Mouse (Mus musculus): Measurements from ENCODE around the gene Apc2. TPM values are rescaled to one million over a fixed set of nuclear protein-coding genes. Genes with fewer than 3 reads are reported as not detected.
"Not testable (repeated sequence)": the region's sequence is repeated elsewhere in the genome, so short reads cannot be mapped to it uniquely, and the experiment has no call there.

Apc2 gene
- total RNA-seq (2021) = 100 to 1,000 TPM; 131 to 139 TPM
- long read RNA-seq, experiment 1, full-length matches to known transcripts = 2 of 42 reads
- long read RNA-seq, experiment 1, partial matches to known transcripts = 1 of 42 reads
- long read RNA-seq, experiment 1, other reads (novel, unspliced or antisense) = 39 of 42 reads
- long read RNA-seq, experiment 2, partial matches to known transcripts = 0 of 36 reads
- long read RNA-seq, experiment 2, other reads (novel, unspliced or antisense) = 36 of 36 reads

DNA sequence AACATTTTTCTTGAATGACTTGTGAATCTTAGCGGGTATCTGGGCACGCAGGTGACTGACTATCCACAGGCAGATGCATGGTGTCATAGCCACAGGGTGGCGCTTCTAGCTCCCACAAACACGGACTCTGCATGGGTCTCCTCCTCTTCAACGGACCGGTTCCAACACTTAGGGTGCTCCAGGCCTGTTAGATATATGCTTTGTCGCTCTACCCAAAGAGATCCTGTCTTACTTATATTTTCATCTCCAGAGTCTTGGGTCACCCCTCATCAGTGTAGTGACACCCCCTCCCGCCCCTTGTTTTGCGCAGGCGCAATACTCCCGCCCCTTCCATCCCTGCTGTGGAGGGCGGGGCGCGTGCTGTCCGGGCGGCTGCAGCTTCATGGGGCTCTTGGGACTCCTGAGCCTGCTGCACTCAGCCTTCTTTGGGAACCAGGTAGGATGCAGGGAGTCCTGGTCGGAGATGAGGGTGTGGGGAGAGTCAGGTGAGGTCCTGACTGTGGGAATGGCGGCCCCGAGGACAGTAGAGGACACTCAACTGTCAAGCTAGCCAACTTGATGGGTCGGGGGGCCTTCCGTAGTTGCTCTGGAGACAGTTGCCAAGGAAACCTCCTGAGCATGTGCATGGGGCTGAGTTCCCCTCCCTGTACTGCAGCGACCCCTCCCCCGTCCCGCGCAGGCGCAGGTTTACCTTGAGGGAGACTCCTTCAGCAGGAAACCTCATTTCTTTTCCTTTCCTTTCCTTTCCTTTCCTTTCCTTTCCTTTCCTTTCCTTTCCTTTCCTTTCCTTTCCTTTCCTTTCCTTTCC, at the start of gene Apc2:
TSS of gene Apc2 (plus strand) at position 360 of the 808 bp plus-strand sequence.
- intact Hi-C loops (cut with DNase I) = no loop called here
- peak; percentile 74 to 83 for DNase-seq (ENCODE audit: low spot score in 2 of 2)

DNA sequence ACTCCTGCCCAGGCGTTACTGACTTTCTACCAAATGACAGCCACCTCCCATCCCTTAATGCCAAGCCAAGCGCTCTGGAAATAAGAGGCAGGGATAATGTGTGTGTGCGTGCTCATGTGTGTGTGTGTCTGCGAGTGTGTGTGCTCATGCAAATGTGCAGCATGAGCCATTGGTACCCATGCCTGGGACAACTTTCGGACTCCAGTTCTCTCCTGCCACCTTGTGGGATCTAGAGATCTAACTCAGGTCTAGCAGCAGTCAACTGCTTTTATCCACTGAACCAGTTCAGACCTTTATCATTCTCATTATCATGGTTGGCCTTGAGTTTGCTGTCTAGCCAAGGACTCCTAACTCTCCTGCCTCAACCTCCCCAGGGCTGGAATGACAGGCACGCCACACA, 47.9 kb upstream of the Apc2 start:
- peak; percentile 54 to 68 for DNase-seq (ENCODE audit: low spot score in 2 of 2)
- intact Hi-C loops (cut with DNase I) = loop anchor here (5.0 kb wide), 1 partner anchor 51 kb away; no protein-coding TSS in a partner anchor

DNA sequence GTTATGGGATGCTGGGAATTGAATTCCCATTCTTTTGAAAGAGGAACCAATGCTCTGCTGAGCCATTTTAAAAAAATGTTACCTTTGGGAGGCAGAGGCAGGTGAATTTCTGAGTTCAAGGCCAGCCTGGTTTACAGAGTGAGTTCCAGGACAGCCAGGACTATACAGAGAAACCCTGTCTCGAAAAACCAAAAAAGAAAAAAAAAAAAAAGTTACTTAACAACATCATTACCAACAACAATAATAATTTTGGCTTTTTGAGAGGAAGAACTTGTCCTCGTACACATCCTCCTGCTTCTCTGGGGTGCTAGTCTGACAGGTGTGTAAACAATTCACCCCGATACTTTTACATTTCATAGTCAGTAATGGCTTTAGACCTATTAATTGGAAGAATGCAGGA, 47.3 kb upstream of the Apc2 start:
- intact Hi-C loops (cut with DNase I) = loop anchor here (5.0 kb wide), 1 partner anchor 51 kb away; no protein-coding TSS in a partner anchor
- DNase-seq (ENCODE audit: low spot score in 2 of 2) = not testable (repeated sequence)

DNA sequence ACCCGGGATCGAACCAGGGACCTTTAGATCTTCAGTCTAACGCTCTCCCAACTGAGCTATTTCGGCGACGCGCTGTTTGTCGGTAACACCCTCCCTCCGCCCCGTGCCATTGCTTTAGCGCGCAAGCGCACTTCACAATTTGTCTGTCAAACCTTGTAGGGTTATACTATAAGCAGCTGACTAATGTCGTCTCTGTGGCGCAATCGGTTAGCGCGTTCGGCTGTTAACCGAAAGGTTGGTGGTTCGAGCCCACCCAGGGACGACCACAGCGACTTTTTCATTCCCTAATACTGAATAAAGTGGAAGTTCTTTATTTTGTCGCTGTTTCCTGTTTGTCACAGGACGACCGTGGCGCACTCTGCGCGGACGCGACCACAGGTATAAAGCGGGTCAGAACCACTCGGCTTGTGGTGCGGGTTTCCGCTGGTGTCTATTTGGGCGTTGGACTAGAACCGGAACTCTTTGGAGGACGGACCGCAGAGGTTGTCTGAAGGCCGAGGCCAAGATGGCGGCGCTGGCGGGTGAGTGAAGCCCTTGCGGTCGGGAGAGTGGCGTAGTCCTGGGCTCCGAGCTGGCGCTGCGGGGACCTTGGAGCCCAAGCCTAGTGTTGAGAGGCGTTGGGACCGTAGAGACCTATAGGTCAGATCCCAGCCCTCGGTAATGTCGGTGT, 46.7 kb upstream of the Apc2 start, which contains the start of gene Ndufs7:
TSS of gene Ndufs7 (plus strand) at position 151 of the 670 bp plus-strand sequence.
- DNase-seq (ENCODE audit: low spot score in 2 of 2) = peak; percentile 97 to 98
- intact Hi-C loops (cut with DNase I) = loop anchor here (5.0 kb wide), 1 partner anchor 52 kb away; no protein-coding TSS in a partner anchor

DNA sequence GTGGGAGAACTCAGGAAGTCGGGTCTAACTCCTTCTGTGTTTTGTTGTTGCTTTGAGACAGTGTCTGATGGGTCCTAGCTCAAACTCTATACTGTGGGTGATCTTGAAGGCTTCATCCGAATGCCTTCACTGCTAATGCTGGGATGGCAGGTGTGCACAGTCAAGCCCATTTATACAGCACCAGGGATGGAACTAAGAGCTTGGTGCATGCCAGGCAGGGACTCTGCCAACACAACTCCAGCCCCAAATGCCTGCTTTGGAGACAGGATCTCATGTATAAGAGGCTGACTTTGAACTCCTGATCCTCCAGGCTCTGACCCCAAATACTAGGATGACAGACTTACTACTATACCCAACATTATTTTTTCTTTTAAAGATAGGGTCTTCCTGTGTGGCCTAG, 45.7 kb upstream of the Apc2 start:
- intact Hi-C loops (cut with DNase I) = no loop called here
- no peak for DNase-seq (ENCODE audit: low spot score in 2 of 2)

DNA sequence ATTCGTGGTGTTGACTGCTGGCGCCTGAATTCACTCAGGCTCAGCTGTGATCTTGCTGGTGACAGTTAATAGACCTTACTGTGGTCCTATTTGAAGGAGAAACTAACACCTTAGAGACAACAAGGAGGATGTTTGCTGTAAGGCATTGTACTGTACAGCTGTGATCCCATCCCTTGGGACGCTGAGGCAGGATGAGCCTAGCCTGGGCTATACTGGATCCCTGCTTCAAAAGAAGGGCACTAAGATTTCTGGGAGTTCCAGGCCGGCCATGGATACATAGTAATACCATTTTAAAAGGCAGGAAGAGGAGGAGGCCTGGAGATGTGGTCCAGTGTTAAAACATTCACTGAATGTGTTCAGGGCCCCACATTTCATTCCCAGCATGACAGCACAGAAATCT, 45.2 kb upstream of the Apc2 start:
- intact Hi-C loops (cut with DNase I) = no loop called here
- no peak for DNase-seq (ENCODE audit: low spot score in 2 of 2)

DNA sequence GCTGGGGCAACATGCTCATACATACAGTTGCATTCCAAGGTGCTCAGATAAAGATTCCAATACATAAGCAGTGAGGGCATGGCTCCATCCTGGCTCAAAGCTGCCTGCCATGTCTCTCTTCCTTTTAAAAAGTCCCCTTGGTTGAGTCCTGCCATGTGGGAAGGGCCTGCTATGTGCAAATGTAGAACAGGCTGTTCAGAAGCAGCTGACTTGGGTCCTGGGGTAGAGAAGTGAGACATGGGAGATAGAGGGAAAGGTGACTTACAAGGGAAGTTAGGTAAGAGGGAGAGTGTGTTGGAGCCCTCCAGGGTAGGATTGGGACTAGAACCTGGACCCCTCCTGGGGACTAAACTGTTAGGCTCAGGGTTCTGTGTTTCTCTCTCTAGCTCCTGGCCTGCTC, 43.8 kb upstream of the Apc2 start:
- no peak for DNase-seq (ENCODE audit: low spot score in 2 of 2)

DNA sequence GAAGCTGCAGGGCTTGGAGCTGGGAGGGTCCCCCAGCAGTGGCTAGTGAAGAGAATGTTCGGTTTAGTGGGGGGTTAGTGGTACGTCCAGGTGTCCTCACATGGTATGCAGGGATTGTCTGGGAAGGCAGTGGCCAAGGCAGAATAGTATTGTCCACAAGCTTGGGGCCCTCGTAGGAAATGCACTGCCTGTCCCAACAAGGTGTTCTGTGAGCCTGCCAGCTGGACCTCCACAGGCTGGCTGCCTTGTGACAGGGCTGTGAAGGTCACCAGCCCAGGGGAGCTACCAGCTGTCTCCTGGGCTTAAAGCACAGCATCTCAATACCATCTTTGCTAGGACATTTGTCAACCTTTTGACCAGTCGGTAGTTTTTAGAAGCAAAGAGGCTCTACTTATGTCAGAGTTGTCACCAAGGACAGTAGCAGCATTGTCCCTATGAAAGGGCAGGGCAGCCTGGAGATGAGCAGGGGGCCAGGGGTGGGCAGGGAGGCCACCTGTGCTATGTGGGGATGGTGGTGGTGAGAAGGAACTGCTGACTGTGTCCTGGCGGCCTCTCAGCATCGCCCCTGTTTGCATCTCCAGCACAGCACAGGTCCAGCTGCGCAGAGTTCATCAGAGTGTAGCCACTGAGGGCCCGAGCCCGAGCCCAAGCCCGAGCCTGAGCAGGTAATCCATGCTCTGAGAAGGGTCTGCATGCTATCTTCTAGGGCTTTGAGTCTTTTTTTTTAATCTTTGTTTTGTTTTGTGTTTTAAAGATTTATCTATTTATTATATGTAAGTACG, 43.1 kb upstream of the Apc2 start:
- no peak for DNase-seq (ENCODE audit: low spot score in 2 of 2)
- intact Hi-C loops (cut with DNase I) = no loop called here

More for the DNA sequence above, 43.8 kb upstream of the Apc2 start:
- intact Hi-C loops (cut with DNase I) = no loop called here

DNA sequence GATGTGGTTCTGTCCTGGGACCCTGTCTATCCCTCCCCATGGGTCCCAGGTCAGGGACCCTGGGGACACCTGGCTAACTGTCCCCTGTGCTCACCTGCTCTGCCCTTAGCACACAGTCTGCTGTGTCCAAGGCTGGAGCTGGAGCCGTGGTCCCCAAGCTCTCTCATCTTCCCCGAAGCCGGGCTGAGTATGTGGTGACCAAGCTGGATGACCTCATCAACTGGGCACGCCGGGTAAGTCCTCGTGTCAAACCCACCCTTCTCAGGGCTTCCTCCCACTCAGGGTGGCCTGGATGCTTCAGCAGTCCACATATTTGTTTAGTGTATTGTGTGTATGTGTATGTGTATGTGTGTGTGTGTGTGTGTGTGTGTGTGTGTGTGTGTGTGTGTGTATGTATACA, 42.2 kb upstream of the Apc2 start:
- intact Hi-C loops (cut with DNase I) = no loop called here
- DNase-seq (ENCODE audit: low spot score in 2 of 2) = no peak

DNA sequence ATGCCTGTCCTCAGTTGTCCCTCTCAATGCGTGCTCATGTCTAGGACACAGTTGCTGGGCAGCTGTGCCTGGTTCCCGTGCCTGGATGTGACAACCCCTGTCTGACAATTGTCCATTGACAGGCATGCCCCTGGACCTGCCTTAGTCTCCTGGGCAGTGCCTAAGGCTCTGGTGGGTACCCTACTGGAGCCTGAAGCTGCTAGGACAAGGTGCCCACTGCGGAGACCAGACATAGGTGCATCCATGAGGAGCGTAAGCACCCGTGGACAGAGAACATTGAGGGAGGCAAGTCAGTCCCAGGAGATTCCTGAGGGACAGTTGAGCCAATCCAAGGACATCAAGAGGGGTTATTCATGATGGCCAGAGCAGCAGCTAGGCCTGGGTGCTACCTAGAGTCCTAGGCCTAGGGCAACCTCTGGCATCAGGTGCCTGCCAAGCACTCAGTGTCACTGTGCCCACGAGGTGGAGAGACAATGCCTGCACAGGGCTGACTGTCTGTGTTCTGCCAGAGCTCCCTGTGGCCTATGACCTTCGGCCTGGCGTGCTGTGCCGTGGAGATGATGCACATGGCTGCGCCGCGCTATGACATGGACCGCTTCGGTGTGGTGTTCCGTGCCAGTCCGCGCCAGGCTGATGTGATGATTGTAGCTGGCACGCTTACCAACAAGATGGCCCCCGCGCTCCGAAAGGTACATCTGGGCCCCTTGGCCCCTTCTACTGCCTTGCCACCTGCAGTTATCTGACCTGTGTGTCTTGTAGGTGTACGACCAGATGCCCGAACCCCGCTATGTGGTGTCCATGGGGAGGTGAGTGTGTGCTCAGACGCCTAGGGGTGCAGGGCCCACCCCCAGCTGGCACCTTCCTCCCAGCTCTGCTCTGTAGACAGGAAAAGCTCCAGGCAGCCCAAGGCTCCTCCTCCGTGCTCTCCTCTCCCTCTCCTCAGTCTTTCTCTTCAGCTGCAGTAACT, 41.2 kb upstream of the Apc2 start:
- no peak for DNase-seq (ENCODE audit: low spot score in 2 of 2)
- intact Hi-C loops (cut with DNase I) = no loop called here

DNA sequence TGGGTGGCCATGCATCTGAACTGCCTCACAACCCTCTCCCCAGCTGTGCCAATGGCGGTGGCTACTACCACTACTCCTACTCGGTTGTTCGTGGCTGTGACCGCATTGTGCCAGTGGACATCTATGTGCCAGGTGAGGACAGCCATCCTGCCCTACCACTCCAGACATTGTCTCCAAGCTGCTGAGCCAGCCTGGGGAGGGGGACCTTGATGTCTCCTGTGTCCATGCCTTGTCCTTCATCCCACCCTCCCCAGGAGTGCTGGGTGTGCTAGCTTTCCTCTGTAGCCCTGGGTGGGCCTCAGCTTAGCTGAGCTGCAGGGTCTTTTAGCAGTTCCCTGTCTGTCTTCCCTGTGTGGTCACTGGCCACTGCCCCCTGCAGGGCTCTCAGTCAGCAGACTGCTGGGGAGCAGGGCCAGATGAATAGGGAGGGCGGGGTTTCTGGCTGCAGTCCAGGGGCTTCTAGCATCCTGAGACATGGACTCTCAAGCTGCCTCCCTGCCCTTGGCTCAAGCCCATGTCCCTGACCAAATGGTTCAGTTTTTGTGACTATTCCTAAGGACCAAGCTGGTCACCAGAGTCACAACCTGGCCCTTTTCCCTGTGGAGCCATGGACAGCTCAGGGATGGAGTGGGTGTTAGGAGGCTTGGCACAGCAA, 39.8 kb upstream of the Apc2 start:
- intact Hi-C loops (cut with DNase I) = no loop called here
- DNase-seq (ENCODE audit: low spot score in 2 of 2) = no peak

DNA sequence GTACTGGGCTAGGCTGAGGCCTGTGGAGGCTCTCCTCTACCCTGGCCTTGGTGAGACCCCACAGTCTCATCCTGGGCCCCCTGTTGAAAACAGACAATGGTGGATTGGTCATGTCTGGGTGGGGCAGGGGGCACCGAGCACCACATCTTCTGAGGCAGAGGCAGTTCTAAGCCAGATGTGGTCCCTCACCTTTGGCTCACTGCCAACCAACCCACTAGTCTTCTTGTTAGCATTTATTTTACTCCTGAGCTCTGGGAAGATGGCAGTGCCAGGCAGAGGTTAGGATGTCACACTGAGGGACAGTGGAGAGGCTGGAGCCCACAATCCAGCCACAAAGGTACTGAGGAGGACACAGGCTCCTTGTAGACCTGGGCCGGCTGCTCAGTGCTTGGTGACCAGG, 37.8 kb upstream of the Apc2 start:
- no peak for DNase-seq (ENCODE audit: low spot score in 2 of 2)
- intact Hi-C loops (cut with DNase I) = no loop called here

DNA sequence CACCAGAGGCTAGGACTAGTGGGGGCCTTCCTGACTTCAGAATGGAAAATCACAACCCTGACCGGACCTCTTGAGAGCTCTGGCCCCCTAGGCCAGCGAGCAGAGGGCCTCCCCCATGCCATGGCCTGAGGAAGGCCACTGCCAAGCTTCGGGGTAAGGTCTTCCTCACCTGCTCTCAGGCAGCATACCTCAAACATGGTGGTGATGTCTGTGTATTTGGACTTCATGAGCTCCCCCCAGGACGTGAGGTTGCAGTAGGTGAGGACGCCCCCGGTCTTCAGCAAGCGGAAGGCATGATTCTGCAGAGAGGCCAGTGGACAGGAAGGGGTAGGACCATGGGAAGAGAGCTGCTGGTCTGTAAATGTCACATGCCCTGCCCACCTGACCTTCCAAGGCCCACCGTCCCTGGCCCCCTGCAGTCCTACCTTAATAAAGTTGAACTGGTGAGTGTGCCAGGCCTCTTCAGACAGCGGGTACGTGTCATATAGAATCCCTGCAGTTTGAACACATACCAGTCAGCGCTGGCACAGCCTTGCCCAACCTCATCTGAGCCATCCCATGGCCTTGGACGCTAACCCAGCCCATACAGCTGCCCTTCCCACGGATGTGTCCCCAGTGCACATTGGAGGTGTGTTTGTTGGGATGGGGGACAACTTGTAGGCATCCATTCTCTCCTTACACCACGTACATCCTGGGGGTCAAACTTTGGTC, 36.9 kb upstream of the Apc2 start:
- intact Hi-C loops (cut with DNase I) = no loop called here
- DNase-seq (ENCODE audit: low spot score in 2 of 2) = no peak

DNA sequence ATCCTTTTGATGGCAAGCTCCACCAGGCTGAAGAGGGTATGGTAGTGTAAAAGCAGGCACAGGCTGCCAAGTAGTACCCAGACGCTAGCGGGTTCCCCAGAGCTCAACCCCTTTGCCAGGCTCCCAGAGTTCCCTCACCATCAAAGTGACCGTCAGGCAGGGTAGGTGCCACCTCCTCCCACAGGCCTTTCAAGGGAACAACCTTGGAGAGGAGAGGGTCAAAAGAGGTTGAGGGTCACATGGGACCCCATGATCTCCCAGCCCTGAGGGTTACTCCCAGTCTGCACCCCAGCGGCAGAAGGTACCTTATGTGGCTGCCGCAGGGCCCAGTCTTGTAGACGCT, 36.3 kb upstream of the Apc2 start:
- intact Hi-C loops (cut with DNase I) = no loop called here
- DNase-seq (ENCODE audit: low spot score in 2 of 2) = no peak

DNA sequence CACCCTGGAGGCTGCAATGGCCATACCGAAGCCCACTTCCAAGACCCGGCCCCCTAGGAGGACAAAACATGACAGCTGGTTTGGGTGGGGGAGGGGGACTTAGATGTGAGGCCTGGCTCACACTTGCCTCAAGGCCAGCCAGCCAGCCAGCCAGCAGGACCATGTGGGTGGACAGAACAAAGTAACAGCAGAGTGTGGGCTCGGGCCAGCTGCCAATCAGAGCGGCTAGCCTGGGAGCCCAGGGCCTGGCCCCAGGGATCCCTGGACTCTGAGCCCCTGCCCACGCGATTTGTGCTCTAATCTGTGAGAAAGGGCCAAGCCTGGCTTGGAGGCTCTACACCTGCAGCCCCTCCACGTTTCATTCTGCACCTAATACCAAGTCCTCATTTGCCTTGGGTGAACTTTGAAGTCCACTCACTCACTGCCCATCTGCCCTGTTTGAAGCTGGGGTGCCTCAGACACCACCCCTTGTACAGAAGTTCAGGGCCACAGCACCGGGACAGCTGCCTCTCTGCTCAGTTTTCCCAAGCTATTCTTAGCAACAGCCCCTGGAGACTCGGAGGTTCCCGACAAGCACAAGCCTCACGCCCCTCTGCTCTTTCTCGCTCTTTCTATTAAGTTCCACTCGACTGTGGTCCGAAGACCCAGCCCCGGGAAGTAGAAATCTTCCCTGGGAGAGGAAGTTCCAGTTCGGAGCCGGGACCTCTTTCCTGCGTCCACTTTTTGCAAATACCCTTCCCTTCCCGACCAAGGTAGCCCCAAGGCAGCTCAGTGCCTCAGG, 35.7 kb upstream of the Apc2 start:
- peak; percentile 70 to 79 for DNase-seq (ENCODE audit: low spot score in 2 of 2)

DNA sequence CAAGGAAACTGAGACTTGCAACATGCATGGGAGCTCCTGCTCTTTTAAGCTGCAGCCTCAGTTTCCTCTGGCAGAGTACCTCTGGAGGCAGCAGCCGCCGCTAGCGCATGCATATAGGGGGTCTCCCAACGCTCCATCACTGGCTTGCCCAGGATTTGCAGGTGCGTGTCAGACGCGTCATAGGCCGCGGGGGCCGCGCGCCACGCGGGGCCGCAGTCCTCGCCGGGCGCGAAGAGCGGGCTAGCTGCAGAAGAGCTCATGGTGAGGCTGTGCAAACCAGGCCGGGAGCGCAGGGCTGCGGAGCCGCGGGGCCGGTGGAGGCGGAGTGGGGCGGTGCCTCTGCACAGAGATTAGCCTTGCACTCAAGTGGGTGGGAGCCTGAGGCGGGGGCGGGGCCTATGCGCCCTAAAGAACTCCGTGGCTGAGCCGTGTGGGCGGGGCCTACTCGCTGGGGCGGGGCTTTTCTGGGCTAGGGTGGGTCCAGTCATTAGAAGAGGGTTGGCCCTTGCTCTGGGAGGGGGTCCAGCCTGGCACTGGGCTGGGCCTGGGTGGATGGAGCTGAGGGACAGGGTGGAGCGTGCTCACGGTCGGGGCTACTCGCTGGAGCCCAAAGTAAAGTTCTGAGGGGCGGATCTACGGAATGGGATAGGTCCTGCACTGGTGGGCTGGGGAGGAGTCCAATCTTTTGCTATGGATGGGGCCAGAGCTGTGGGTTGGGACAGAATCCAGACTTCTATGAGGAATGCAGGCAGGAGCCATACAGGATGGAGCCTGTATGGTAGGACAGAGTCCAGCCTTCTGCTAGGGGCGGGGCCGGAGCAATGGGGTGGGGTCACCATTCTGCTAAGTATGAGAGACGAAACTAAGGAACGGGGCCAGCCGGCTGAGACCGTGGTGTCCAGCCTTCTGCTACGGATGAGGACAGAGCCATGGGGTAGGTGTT, 34.9 kb upstream of the Apc2 start, which contains the start of the genes Gamt and Dazap1:
TSS of gene Gamt (minus strand) at position 371 of the 943 bp plus-strand sequence.
TSS of gene Dazap1 (plus strand) at position 845 of the 943 bp plus-strand sequence.
- peak; percentile 83 to 88 for DNase-seq (ENCODE audit: low spot score in 2 of 2)
- intact Hi-C loops (cut with DNase I) = no loop called here

More for the DNA sequence above, 35.7 kb upstream of the Apc2 start:
- intact Hi-C loops (cut with DNase I) = no loop called here
